Mouse (Mus musculus): ENCODE measurements around the gene 2610008E11Rik. TPM values are rescaled to one million over a fixed set of nuclear protein-coding genes. Genes with fewer than 3 reads are reported as not detected.

2610008E11Rik gene
- polyA plus RNA-seq (2015; fragmentation: Nextera tagmentation; extraction: Ambion mirVana) = 18.8 and 19.6 TPM in 2 replicates

DNA sequence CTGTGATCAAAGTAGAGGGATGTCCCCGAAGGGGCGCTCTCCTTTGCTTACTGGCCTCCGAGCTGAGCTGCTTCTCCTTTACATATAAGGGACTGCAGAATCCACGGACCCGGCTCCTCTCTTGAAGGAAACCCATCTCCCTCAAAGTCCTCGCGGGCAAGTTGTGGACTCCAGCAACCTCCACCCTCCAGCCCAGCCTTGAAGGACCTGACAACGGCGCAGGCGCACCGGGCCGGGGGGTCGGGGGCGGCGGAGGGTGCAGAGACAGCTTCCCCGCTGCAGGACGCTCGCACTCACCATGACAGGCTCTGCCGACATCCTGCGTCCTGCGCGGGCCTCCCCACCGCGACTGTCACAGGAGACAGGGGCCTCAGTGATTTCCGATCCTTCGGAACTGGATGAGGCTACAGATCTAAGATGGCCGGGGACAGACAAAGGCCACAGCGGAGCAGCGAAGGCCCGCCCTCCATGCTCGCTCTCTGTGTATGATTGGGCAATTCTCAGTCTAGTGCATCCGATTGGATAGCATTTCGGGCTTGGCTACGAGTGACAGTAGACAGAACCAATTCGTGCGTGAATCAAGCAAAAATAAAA, at the start of gene 2610008E11Rik:
Gene 2610008E11Rik (minus strand): TSS at position 440 of the 594 bp plus-strand sequence.
- H3K27me3 ChIP-seq (ENCODE audit: insufficient read depth, low read length) = no peaks in the 10 kb centered on the region
- ATAC-seq (replicated peaks; ENCODE audit: low FRiP score, low read depth) = peak; percentile 100
- no peak for TF ChIP-seq CTCF (IDR thresholded peaks at IDR 0.05; ENCODE audit: low read depth)
- DNase-seq (ENCODE audit: low spot score) = peak; percentile 99
- peak within 1 kb of the TSS; percentile 99 for H3K27ac ChIP-seq
- peaks cover 4% of the 10 kb centered on the region for H3K36me3 ChIP-seq (ENCODE audit: insufficient read depth, low read length)
- peaks cover 9% of the 10 kb centered on the region; the same call in 1 of the 2 replicates for H3K4me1 ChIP-seq (replicated peaks; ENCODE audit: insufficient read depth, low read length)
- H3K4me3 ChIP-seq (replicated peaks; ENCODE audit: low read depth, low read length) = peak within 1 kb of the TSS; percentile 96
- peak within 1 kb of the TSS; percentile 65 for H3K4me2 ChIP-seq (ENCODE audit: low read length)
- peak within 1 kb of the TSS; percentile 98 for H3K9ac ChIP-seq (ENCODE audit: low read depth, low read length)
- WGBS = under 1% methylated on average over 36 of the region's 36 CpGs
- H3K9me3 ChIP-seq (replicated peaks; ENCODE audit: low read length) = no peaks in the 10 kb centered on the region

DNA sequence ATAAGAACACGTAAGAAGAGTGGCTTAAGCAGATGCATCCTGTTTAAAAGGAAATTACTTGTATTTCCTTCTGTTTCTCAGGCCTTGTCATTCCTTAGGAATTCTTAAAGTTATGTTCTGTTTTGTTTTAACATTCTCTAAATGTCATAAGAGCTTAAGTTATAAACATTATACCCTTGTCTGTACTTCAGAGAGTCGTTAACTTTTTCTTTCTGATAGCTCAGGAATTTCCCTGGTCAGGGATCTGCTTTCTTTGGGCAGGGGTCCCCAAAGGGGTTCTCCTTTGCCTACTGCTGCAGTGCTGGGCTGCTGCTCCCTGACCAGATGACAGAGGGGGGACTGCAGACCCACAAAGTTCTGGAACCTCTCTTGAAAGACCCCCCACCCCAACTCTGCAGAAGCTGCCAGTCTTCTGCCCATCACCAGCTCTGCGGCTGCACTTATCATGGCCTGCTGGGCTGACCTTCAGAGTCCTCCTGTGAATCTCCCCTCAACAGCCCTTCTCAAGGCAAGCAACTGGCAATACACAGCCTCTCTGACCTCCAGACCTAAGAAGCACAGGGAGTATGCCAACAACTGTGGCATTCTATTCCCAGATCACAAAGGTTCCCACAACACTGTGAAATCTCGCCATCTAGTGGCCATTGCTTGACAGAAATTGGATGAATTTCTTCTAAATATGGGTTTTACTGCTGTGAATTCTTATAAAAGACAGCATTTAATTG, 18.9 kb upstream of the 2610008E11Rik start:
- 31% methylated on average over 4 of the region's 4 CpGs for WGBS
- Histone ChIP-seq H3K9ac (ENCODE audit: low read depth, low read length) (no peak overlapping the region), H3K36me3 (ENCODE audit: insufficient read depth, low read length) (no peaks in the 10 kb centered on the region), H3K4me1 (replicated peaks; ENCODE audit: insufficient read depth, low read length) (no peaks in the 10 kb centered on the region), H3K4me2 (ENCODE audit: low read length) (no peak overlapping the region), H3K9me3 (replicated peaks; ENCODE audit: low read length) (no peaks in the 10 kb centered on the region), H3K27me3 (ENCODE audit: insufficient read depth, low read length) (no peaks in the 10 kb centered on the region), H3K27ac (peak overlapping the region; percentile 73), H3K4me3 (replicated peaks; ENCODE audit: low read depth, low read length) (no peak overlapping the region)
- DNase-seq (ENCODE audit: low spot score) = peak; percentile 91
- peak; percentile 88 for TF ChIP-seq CTCF (IDR thresholded peaks at IDR 0.05; ENCODE audit: low read depth)
- peak; percentile 68 for ATAC-seq (replicated peaks; ENCODE audit: low FRiP score, low read depth)

DNA sequence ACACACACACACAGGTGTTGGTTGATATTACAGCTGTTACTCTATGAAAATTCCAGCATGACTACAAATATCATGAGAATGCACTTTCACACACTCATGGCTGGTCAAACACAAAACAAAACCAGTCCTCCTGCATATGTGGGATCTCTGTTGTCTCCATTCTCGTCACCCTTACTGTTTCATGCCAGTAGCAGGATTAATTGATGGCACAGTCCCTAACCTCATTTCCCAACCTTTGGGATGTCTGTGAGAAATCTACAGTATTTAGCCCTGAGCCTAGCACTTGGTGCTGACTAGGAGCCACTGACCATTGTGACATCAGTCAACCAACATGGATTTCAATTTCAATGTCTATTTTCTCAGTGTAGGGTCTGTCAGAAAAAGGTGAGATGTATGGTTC, 17.7 kb upstream of the 2610008E11Rik start:
- 71% methylated on average over 1 of the region's 1 CpGs for WGBS
- Histone ChIP-seq H3K4me2 (ENCODE audit: low read length) (no peak overlapping the region), H3K27me3 (ENCODE audit: insufficient read depth, low read length) (no peaks in the 10 kb centered on the region), H3K27ac (no peak overlapping the region), H3K9me3 (replicated peaks; ENCODE audit: low read length) (no peaks in the 10 kb centered on the region), H3K4me1 (replicated peaks; ENCODE audit: insufficient read depth, low read length) (no peaks in the 10 kb centered on the region), H3K9ac (ENCODE audit: low read depth, low read length) (no peak overlapping the region), H3K36me3 (ENCODE audit: insufficient read depth, low read length) (no peaks in the 10 kb centered on the region), H3K4me3 (replicated peaks; ENCODE audit: low read depth, low read length) (no peak overlapping the region)
- DNase-seq (ENCODE audit: low spot score) = no peak
- ATAC-seq (replicated peaks; ENCODE audit: low FRiP score, low read depth) = no peak
- no peak for TF ChIP-seq CTCF (IDR thresholded peaks at IDR 0.05; ENCODE audit: low read depth)

DNA sequence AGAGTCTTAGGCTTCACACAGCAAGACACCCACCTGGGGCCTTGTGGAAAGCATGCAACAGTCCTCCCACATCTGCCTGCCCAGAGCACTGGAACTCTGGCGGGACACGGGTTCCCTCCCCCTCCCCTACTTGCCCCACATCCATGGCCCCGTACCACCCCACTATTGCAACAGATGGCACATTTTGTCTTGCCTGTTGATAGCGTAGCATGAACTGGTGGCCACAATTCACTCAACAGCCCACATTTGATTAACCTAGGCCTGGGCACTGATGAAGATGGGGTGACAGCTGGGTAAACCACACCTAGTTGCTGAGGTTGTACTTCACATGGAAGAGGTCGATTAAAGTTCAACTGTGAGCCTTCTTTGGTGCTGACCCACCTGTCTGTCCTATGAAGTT, 13.1 kb upstream of the 2610008E11Rik start:
- H3K4me3 ChIP-seq (replicated peaks; ENCODE audit: low read depth, low read length) = no peak overlapping the region
- ATAC-seq (replicated peaks; ENCODE audit: low FRiP score, low read depth) (no peak), DNase-seq (ENCODE audit: low spot score) (no peak)
- H3K27me3 ChIP-seq (ENCODE audit: insufficient read depth, low read length) = no peaks in the 10 kb centered on the region
- H3K4me2 ChIP-seq (ENCODE audit: low read length) = no peak overlapping the region
- H3K9ac ChIP-seq (ENCODE audit: low read depth, low read length) = no peak overlapping the region
- peaks cover 7% of the 10 kb centered on the region; the same call in 1 of the 2 replicates for H3K4me1 ChIP-seq (replicated peaks; ENCODE audit: insufficient read depth, low read length)
- whole genome bisulfite sequencing = 72% methylated on average over 5 of the region's 5 CpGs
- no peaks in the 10 kb centered on the region for H3K9me3 ChIP-seq (replicated peaks; ENCODE audit: low read length)
- no peak for TF ChIP-seq CTCF (IDR thresholded peaks at IDR 0.05; ENCODE audit: low read depth)
- H3K27ac ChIP-seq = no peak overlapping the region
- H3K36me3 ChIP-seq (ENCODE audit: insufficient read depth, low read length) = no peaks in the 10 kb centered on the region

DNA sequence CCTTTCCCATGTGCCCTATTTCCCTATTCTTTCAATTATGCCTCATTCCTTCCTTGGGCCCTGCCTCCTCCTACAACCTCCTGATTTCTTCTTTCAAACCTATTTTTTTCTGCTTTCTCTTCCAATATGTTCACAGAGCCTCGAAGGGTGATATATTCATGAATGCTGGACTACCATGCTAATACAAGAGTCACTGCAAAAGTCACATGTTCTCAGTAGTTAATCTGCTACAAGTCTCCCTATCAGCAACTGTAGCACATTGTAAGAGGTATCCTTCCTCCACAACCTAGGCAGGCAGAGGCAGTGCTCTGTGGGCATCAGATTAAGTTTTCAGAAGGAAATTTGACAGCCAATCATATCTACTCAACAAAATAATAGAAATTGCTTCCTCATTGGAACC, 11.8 kb upstream of the 2610008E11Rik start:
- Histone ChIP-seq H3K9ac (ENCODE audit: low read depth, low read length) (no peak overlapping the region), H3K36me3 (ENCODE audit: insufficient read depth, low read length) (no peaks in the 10 kb centered on the region), H3K4me2 (ENCODE audit: low read length) (no peak overlapping the region), H3K27me3 (ENCODE audit: insufficient read depth, low read length) (no peaks in the 10 kb centered on the region), H3K4me1 (replicated peaks; ENCODE audit: insufficient read depth, low read length) (peaks cover 7% of the 10 kb centered on the region; the same call in 1 of the 2 replicates), H3K4me3 (replicated peaks; ENCODE audit: low read depth, low read length) (no peak overlapping the region), H3K27ac (no peak overlapping the region), H3K9me3 (replicated peaks; ENCODE audit: low read length) (no peaks in the 10 kb centered on the region)
- no peak for ATAC-seq (replicated peaks; ENCODE audit: low FRiP score, low read depth)
- TF ChIP-seq CTCF (IDR thresholded peaks at IDR 0.05; ENCODE audit: low read depth) = no peak
- no peak for DNase-seq (ENCODE audit: low spot score)
- 74% methylated on average over 1 of the region's 1 CpGs for WGBS

- DNase-seq (ENCODE audit: low spot score) = no peak
- H3K9me3 ChIP-seq (replicated peaks; ENCODE audit: low read length) = no peaks in the 10 kb centered on the region
- H3K36me3 ChIP-seq (ENCODE audit: insufficient read depth, low read length) = no peaks in the 10 kb centered on the region
- no peaks in the 10 kb centered on the region for H3K27me3 ChIP-seq (ENCODE audit: insufficient read depth, low read length)
- no peak overlapping the region for H3K4me3 ChIP-seq (replicated peaks; ENCODE audit: low read depth, low read length)
- no peak overlapping the region for H3K4me2 ChIP-seq (ENCODE audit: low read length)
- H3K9ac ChIP-seq (ENCODE audit: low read depth, low read length) = no peak overlapping the region
- no peak for ATAC-seq (replicated peaks; ENCODE audit: low FRiP score, low read depth)
- no peak overlapping the region for H3K27ac ChIP-seq
- WGBS = 66% methylated on average over 2 of the region's 2 CpGs
- TF ChIP-seq CTCF (IDR thresholded peaks at IDR 0.05; ENCODE audit: low read depth) = no peak
- peaks cover 7% of the 10 kb centered on the region; the same call in 1 of the 2 replicates for H3K4me1 ChIP-seq (replicated peaks; ENCODE audit: insufficient read depth, low read length)
These were observed 10.1 kb upstream of the 2610008E11Rik start for GRCm38 (mm10) chr10:79107531-79107930.
